Comparison of ENCODE assay signal across 9 mouse cellular contexts in the genomic region with DNA sequence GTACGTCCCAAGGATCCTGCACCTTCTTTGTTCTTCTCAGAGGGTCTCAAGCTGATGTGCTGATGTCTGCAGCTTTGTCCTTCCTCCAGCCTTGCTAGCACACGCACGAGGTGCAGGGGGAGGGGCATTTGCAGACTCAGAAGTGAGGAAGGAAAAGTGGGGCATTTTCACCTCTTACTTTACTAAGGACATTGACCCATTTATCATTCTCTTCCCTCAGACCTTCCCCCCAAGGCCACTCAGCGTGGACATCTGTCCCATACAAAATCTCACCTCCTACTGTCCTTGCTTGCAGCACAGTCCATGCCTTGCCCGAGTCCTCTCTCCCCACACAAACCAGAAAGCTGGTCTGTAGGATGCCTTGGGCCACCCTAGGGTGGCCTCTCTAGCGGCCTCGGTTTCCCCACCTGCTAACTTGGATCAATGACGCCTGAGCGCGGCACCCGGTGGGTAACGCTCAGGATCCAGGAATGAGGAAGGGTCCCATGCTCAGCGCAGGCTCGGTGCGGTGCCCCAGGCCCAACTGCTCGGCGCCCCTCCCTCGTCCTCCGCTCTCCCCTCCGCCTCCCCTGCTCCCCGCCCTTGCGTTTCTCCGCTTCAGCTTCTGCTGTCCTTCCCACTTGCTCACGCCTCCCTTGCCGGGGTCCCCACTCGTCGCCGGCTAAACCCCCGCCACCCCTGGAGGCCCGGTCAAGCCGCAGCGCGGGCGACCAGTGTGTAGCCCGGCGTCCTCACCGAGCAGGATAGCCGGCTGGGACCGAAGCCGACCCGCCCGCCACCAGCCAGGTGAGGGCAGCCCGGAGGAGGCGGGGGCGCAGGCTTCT. TPM values are rescaled to one million over a fixed set of nuclear protein-coding genes. Genes with fewer than 3 reads are reported as not detected.
DNase-seq lines count a peak whose midpoint lies in the region; ATAC-seq lines count a peak whose summit lies in the region.
"Had no signal": no experiment of that assay in that cellular context is flagged by ENCODE, and none has a peak within 500 bp of the region (broad histone marks: within the 10 kb centered on the region; RNA-seq: fewer than 3 reads in every experiment).

A gene (plus strand): TSS at position 643 of the 824 bp plus-strand sequence.

- 0 out of 2 replicates have a peak, but pooled peaks cover 4% of the 10 kb centered on the region for H3K9me3 ChIP-seq in heart, embryonic 14.5 days (ENCODE audit: control insufficient read depth, low read length)
- H3K9me3 ChIP-seq in forebrain, embryonic 11.5 days (ENCODE audit: control insufficient read depth, low read length), result no peaks in the 10 kb centered on the region
- no peaks in the 10 kb centered on the region for H3K9me3 ChIP-seq in kidney, embryonic 16.5 days (ENCODE audit: low read length)
- no peaks in the 10 kb centered on the region for H3K9me3 ChIP-seq in liver, embryonic 16.5 days (replicated peaks; ENCODE audit: control insufficient read depth, low read length)
- no peaks in the 10 kb centered on the region for H3K9me3 ChIP-seq in stomach, embryonic 16.5 days (replicated peaks; ENCODE audit: control insufficient read depth, low read length)

- no peak for ATAC-seq in heart, embryonic 14.5 days (ENCODE audit: insufficient number of reproducible peaks, insufficient read depth, low FRiP score, low read depth)
- ATAC-seq in cerebellum, adult (ENCODE audit: insufficient number of reproducible peaks, low FRiP score, low TSS enrichment), result peak; percentile 42; the same call in 1 of the 2 replicates
- ATAC-seq in forebrain, embryonic 11.5 days (replicated peaks; ENCODE audit: low FRiP score), result peak; percentile 75
- peak; percentile 61 for ATAC-seq in kidney, embryonic 16.5 days (ENCODE audit: low FRiP score, low TSS enrichment)
- ATAC-seq in liver, embryonic 16.5 days (ENCODE audit: low read depth), result no peak
- peak; percentile 29; the same call in 1 of the 2 replicates for ATAC-seq in stomach, embryonic 16.5 days (ENCODE audit: insufficient read depth, low FRiP score)

- peaks cover 22 to 34% of the 10 kb centered on the region in 2 experiments for H3K4me1 ChIP-seq in heart, embryonic 14.5 days (ENCODE audit: control insufficient read depth in 2 of 2, insufficient read depth in 2 of 2, low read length in 2 of 2)
- H3K4me1 ChIP-seq in forebrain, embryonic 11.5 days (replicated peaks; ENCODE audit: control insufficient read depth, insufficient read depth, low read length), result peaks cover 9% of the 10 kb centered on the region; the same call in 1 of the 2 replicates
- peaks cover 10% of the 10 kb centered on the region for H3K4me1 ChIP-seq in kidney, embryonic 16.5 days (ENCODE audit: insufficient read depth, low read length)
- peaks cover 17% of the 10 kb centered on the region for H3K4me1 ChIP-seq in liver, embryonic 16.5 days (ENCODE audit: control insufficient read depth, low read depth, low read length)
- peaks cover 15% of the 10 kb centered on the region for H3K4me1 ChIP-seq in stomach, embryonic 16.5 days (ENCODE audit: control insufficient read depth, insufficient read depth, low read length)

- H3K9ac ChIP-seq in heart, embryonic 14.5 days (ENCODE audit: low read length), result peak within 1 kb of the TSS; percentile 78
- H3K9ac ChIP-seq in forebrain, embryonic 11.5 days (ENCODE audit: low read length), result peak within 1 kb of the TSS; percentile 79
- peak within 1 kb of the TSS; percentile 66 for H3K9ac ChIP-seq in kidney, embryonic 16.5 days (replicated peaks; ENCODE audit: low read length)
- peak within 1 kb of the TSS; percentile 7; the same call in 1 of the 2 replicates for H3K9ac ChIP-seq in liver, embryonic 16.5 days (ENCODE audit: low read depth, low read length)
- peak within 1 kb of the TSS; percentile 75 for H3K9ac ChIP-seq in stomach, embryonic 16.5 days (ENCODE audit: low read length)

- H3K4me2 ChIP-seq in heart, embryonic 14.5 days (ENCODE audit: low read length), result peak within 1 kb of the TSS; percentile 94
- H3K4me2 ChIP-seq in forebrain, embryonic 11.5 days (ENCODE audit: low read depth, low read length, severe bottlenecking), result peak within 1 kb of the TSS; percentile 97
- peak within 1 kb of the TSS; percentile 85 for H3K4me2 ChIP-seq in kidney, embryonic 16.5 days (replicated peaks; ENCODE audit: low read depth, low read length)
- peak within 1 kb of the TSS; percentile 60 for H3K4me2 ChIP-seq in liver, embryonic 16.5 days (ENCODE audit: low read depth, low read length)
- peak within 1 kb of the TSS; percentile 99 for H3K4me2 ChIP-seq in stomach, embryonic 16.5 days (ENCODE audit: low read depth, low read length)

- peaks cover 34% of the 10 kb centered on the region for H3K27me3 ChIP-seq in heart, embryonic 14.5 days (ENCODE audit: control insufficient read depth, insufficient read depth, low read length)
- H3K27me3 ChIP-seq in forebrain, embryonic 11.5 days (ENCODE audit: control insufficient read depth, insufficient read depth, low read length), result peaks cover 44% of the 10 kb centered on the region
- peaks cover 36% of the 10 kb centered on the region for H3K27me3 ChIP-seq in kidney, embryonic 16.5 days (ENCODE audit: insufficient read depth, low read length)
- H3K27me3 ChIP-seq in liver, embryonic 16.5 days (ENCODE audit: control insufficient read depth, insufficient read depth, low read depth, low read length), result peaks cover 69% of the 10 kb centered on the region
- peaks cover 37% of the 10 kb centered on the region for H3K27me3 ChIP-seq in stomach, embryonic 16.5 days (ENCODE audit: control insufficient read depth, insufficient read depth, low read length)

- no peak for DNase-seq in heart, adult 18-20 months
- peak; percentile 78 for DNase-seq in forebrain, embryonic 11.5 days (ENCODE audit: low spot score)
- DNase-seq in urinary bladder, postnatal 4 days (ENCODE audit: low spot score in 2 of 2), result no peak

- no peaks in the 10 kb centered on the region for H3K36me3 ChIP-seq in heart, embryonic 14.5 days (ENCODE audit: control insufficient read depth, insufficient read depth, low read length)
- H3K36me3 ChIP-seq in forebrain, embryonic 11.5 days (ENCODE audit: control insufficient read depth, insufficient read depth, low read length), result no peaks in the 10 kb centered on the region
- no peaks in the 10 kb centered on the region for H3K36me3 ChIP-seq in kidney, embryonic 16.5 days (ENCODE audit: insufficient read depth, low read length)
- no peaks in the 10 kb centered on the region for H3K36me3 ChIP-seq in liver, embryonic 16.5 days (ENCODE audit: control insufficient read depth, insufficient read depth)
- H3K36me3 ChIP-seq in stomach, embryonic 16.5 days (ENCODE audit: control insufficient read depth, insufficient read depth, low read length), result no peaks in the 10 kb centered on the region

- WGBS in heart, embryonic 14.5 days, result 4% methylated on average over 43 of the region's 45 CpGs
- WGBS in forebrain, embryonic 11.5 days, result under 1% methylated on average over 45 of the region's 45 CpGs
- WGBS in kidney, embryonic 16.5 days, result under 1% methylated on average over 43 of the region's 45 CpGs
- 2% methylated on average over 45 of the region's 45 CpGs for WGBS in liver, embryonic 16.5 days (ENCODE audit: insufficient replicate concordance)
- WGBS in stomach, embryonic 16.5 days, result 2% methylated on average over 45 of the region's 45 CpGs

- H3K27ac ChIP-seq in heart, embryonic 14.5 days (replicated peaks in 1 of 2; ENCODE audit: control insufficient read depth in 1 of 2, insufficient read depth in 1 of 2, low read depth in 2 of 2, low read length in 2 of 2), result no peak within 1 kb of the TSS
- no peak within 1 kb of the TSS; the same call in 1 of the 2 replicates for H3K27ac ChIP-seq in forebrain, embryonic 11.5 days (ENCODE audit: low read depth, low read length)
- H3K27ac ChIP-seq in kidney, embryonic 16.5 days (ENCODE audit: low read length), result no peak within 1 kb of the TSS
- no peak within 1 kb of the TSS for H3K27ac ChIP-seq in liver, embryonic 16.5 days (ENCODE audit: low read length)
- H3K27ac ChIP-seq in stomach, embryonic 16.5 days (ENCODE audit: low read length), result no peak within 1 kb of the TSS

- peak within 1 kb of the TSS; percentile 51 to 55 for H3K4me3 ChIP-seq in heart, embryonic 14.5 days (ENCODE audit: control insufficient read depth in 1 of 2, insufficient read depth in 1 of 2, low read depth in 1 of 2, low read length in 2 of 2)
- H3K4me3 ChIP-seq in forebrain, embryonic 11.5 days (ENCODE audit: low read depth, low read length), result peak within 1 kb of the TSS; percentile 58
- peak within 1 kb of the TSS; percentile 54 for H3K4me3 ChIP-seq in kidney, embryonic 16.5 days (ENCODE audit: low read length)
- peak within 1 kb of the TSS; percentile 45 for H3K4me3 ChIP-seq in liver, embryonic 16.5 days (ENCODE audit: low read depth, low read length)
- peak within 1 kb of the TSS; percentile 56 for H3K4me3 ChIP-seq in stomach, embryonic 16.5 days (replicated peaks; ENCODE audit: low read length)

RNA-seq across cellular contexts. Expression of the gene that starts here (rescaled TPM):
- 19.4 and 22.2 TPM in 2 replicates for polyA plus RNA-seq in heart, embryonic 14.5 days (2014; fragmentation: Nextera tagmentation; extraction: Ambion mirVana)
- 1 to 10 TPM; 3.5 to 3.7 TPM for total RNA-seq in heart, adult 18-20 months (2021)
- 11.3 and 15.6 TPM in 2 replicates for polyA plus RNA-seq in forebrain, embryonic 11.5 days (2014; fragmentation: Nextera tagmentation; extraction: Ambion mirVana)
- polyA plus RNA-seq in kidney, embryonic 16.5 days (2015; fragmentation: Nextera tagmentation; extraction: Ambion mirVana), result 6.5 and 7.0 TPM in 2 replicates
- 1.5 and 1.6 TPM in 2 replicates for polyA plus RNA-seq in liver, embryonic 16.5 days (2015; fragmentation: Nextera tagmentation; extraction: Ambion mirVana)
- polyA plus RNA-seq in stomach, embryonic 16.5 days (2015; fragmentation: Nextera tagmentation; extraction: Ambion mirVana), result 5.3 and 5.7 TPM in 2 replicates
- total RNA-seq: MEL had no signal

Comparison
In these comparisons a context has a peak if more than half of its experiments do, and no peak if none do; other contexts are left out.
1. ATAC-seq: peak in cerebellum, adult (single experiment), forebrain, embryonic 11.5 days (single experiment), kidney, embryonic 16.5 days (single experiment) and stomach, embryonic 16.5 days (single experiment); none in heart, embryonic 14.5 days (single experiment) and liver, embryonic 16.5 days (single experiment).
2. H3K9ac ChIP-seq: peak in every context shown above with its lines; median percentile 79 in forebrain, embryonic 11.5 days; 78 in heart, embryonic 14.5 days; 75 in stomach, embryonic 16.5 days; 66 in kidney, embryonic 16.5 days; 7 in liver, embryonic 16.5 days.
3. Peak in every context shown above with its lines, with median percentiles within 50 percentile points of each other: H3K4me2 ChIP-seq and H3K4me3 ChIP-seq.